Mouse (Mus musculus): ENCODE measurements around the gene Dhrs2. TPM values are rescaled to one million over a fixed set of nuclear protein-coding genes. Genes with fewer than 3 reads are reported as not detected.

Gene Dhrs2
- polyA plus RNA-seq, 1 experiment from 2014 or later = not detected

GRCm38 (mm10) chr14:55274810-55275209 lies 53.0 kb downstream of the Dhrs2 start:
- no peak overlapping the region for H3K9ac ChIP-seq (replicated peaks; ENCODE audit: low read depth, low read length)
- no peak overlapping the region for H3K4me3 ChIP-seq (replicated peaks; ENCODE audit: low read length)
- no peaks in the 10 kb centered on the region for H3K9me3 ChIP-seq (ENCODE audit: control insufficient read depth, low read length)
- peaks cover 5% of the 10 kb centered on the region for H3K4me1 ChIP-seq (replicated peaks; ENCODE audit: control insufficient read depth, insufficient read depth, low read length)
- WGBS = 70% methylated on average over 6 of the region's 6 CpGs
- H3K36me3 ChIP-seq (ENCODE audit: control insufficient read depth, insufficient read depth) = no peaks in the 10 kb centered on the region
- ATAC-seq = no peak
- no peak overlapping the region for H3K27ac ChIP-seq (ENCODE audit: low read length)
- no peak overlapping the region for H3K4me2 ChIP-seq (ENCODE audit: low read length)
- no peaks in the 10 kb centered on the region for H3K27me3 ChIP-seq (replicated peaks; ENCODE audit: control insufficient read depth, insufficient read depth, low read length)

- no peak overlapping the region for H3K27ac ChIP-seq (ENCODE audit: low read length)
- H3K9me3 ChIP-seq (ENCODE audit: control insufficient read depth, low read length) = no peaks in the 10 kb centered on the region
- ATAC-seq = no peak
- H3K36me3 ChIP-seq (ENCODE audit: control insufficient read depth, insufficient read depth) = no peaks in the 10 kb centered on the region
- no peak overlapping the region for H3K9ac ChIP-seq (replicated peaks; ENCODE audit: low read depth, low read length)
- no peaks in the 10 kb centered on the region for H3K27me3 ChIP-seq (replicated peaks; ENCODE audit: control insufficient read depth, insufficient read depth, low read length)
- WGBS = 84% methylated on average over 7 of the region's 7 CpGs
- H3K4me1 ChIP-seq (replicated peaks; ENCODE audit: control insufficient read depth, insufficient read depth, low read length) = peaks cover 5% of the 10 kb centered on the region
- no peak overlapping the region for H3K4me2 ChIP-seq (ENCODE audit: low read length)
- H3K4me3 ChIP-seq (replicated peaks; ENCODE audit: low read length) = no peak overlapping the region
These were observed 57.7 kb downstream of the Dhrs2 start for GRCm38 (mm10) chr14:55279322-55280069.

Other genes starting within 250 kb of the Dhrs2 start
- not detected in 2 replicates for gene Gm17428, start 245.1 kb upstream of the Dhrs2 start, polyA plus RNA-seq (2015; fragmentation: Nextera tagmentation; extraction: Ambion mirVana)
- 6.9 and 7.4 TPM in 2 replicates for gene Myh7, start 227.4 kb upstream of the Dhrs2 start, polyA plus RNA-seq (2015; fragmentation: Nextera tagmentation; extraction: Ambion mirVana)
- gene Ngdn, start 206.6 kb upstream of the Dhrs2 start, polyA plus RNA-seq (2015; fragmentation: Nextera tagmentation; extraction: Ambion mirVana) = 58.8 and 61.2 TPM in 2 replicates
- 21.5 and 32.9 TPM in 2 replicates for gene Zfhx2, start 129.7 kb upstream of the Dhrs2 start, polyA plus RNA-seq (2015; fragmentation: Nextera tagmentation; extraction: Ambion mirVana)
- 55.2 and 56.6 TPM in 2 replicates for gene Thtpa, start 127.2 kb upstream of the Dhrs2 start, polyA plus RNA-seq (2015; fragmentation: Nextera tagmentation; extraction: Ambion mirVana)
- gene Ap1g2, start 115.4 kb upstream of the Dhrs2 start, polyA plus RNA-seq (2015; fragmentation: Nextera tagmentation; extraction: Ambion mirVana) = 13.3 and 16.5 TPM in 2 replicates
- gene Jph4, start 105.1 kb upstream of the Dhrs2 start, polyA plus RNA-seq (2015; fragmentation: Nextera tagmentation; extraction: Ambion mirVana) = 33.6 and 45.1 TPM in 2 replicates

All from forebrain, embryonic 16.5 days (tissue).